Mouse (Mus musculus) cerebellum, postnatal 14 days (tissue): ENCODE measurements around the gene Cacna1a.

Experiments
- DNase-seq, 2 experiments: peaks; one replicate each; pipeline ENCODE4 v3.0.0; 2021; ENCODE audit warnings: mixed read lengths in 2 of 2

The Cacna1a gene

GRCm38 (mm10) chr8:84388275-84388674 is at the start of gene Cacna1a:
Cacna1a (plus strand) TSS chr8:84388440.
- no peak for DNase-seq

- peak; percentile 72 to 79 for DNase-seq
Observed at GRCm38 (mm10) chr8:84338493-84338892, 49.7 kb upstream of the Cacna1a start.

GRCm38 (mm10) chr8:84339320-84339719 is 48.9 kb upstream of the Cacna1a start:
- DNase-seq = peak; percentile 75 to 84

GRCm38 (mm10) chr8:84339867-84340266 is 48.4 kb upstream of the Cacna1a start:
- DNase-seq = peak; percentile 60 to 68

GRCm38 (mm10) chr8:84340671-84341070 is 47.6 kb upstream of the Cacna1a start:
- DNase-seq = peak; percentile 66 to 68

GRCm38 (mm10) chr8:84345493-84345892 is 42.7 kb upstream of the Cacna1a start:
- peak in 1 of 2 experiments; percentile 62 for DNase-seq

GRCm38 (mm10) chr8:84346421-84346820 is 41.8 kb upstream of the Cacna1a start:
- peak in 1 of 2 experiments; percentile 35 for DNase-seq

- no peak for DNase-seq
Observed at GRCm38 (mm10) chr8:84349526-84349925, 38.7 kb upstream of the Cacna1a start.

GRCm38 (mm10) chr8:84350960-84351359 is 37.3 kb upstream of the Cacna1a start:
- DNase-seq = no peak

GRCm38 (mm10) chr8:84356482-84356881 is 31.8 kb upstream of the Cacna1a start:
- no peak for DNase-seq

- peak; percentile 95 for DNase-seq
Observed at GRCm38 (mm10) chr8:84357631-84358371, 30.4 kb upstream of the Cacna1a start.

GRCm38 (mm10) chr8:84363428-84364134 is 24.7 kb upstream of the Cacna1a start:
- peak; percentile 94 to 95 for DNase-seq

GRCm38 (mm10) chr8:84365197-84365596 is 23.0 kb upstream of the Cacna1a start:
- DNase-seq = no peak

- no peak for DNase-seq
Observed at GRCm38 (mm10) chr8:84370972-84371371, 17.3 kb upstream of the Cacna1a start.

- no peak for DNase-seq
Observed at GRCm38 (mm10) chr8:84375038-84375437, 13.2 kb upstream of the Cacna1a start.

GRCm38 (mm10) chr8:84375803-84376202 is 12.4 kb upstream of the Cacna1a start:
- peak in 1 of 2 experiments; percentile 52 for DNase-seq

- no peak for DNase-seq
Observed at GRCm38 (mm10) chr8:84376564-84376963, 11.7 kb upstream of the Cacna1a start.

- DNase-seq = no peak
Observed at GRCm38 (mm10) chr8:84381676-84382075, 6.6 kb upstream of the Cacna1a start.

GRCm38 (mm10) chr8:84388773-84389172 is 533 bp downstream of the Cacna1a start:
- no peak for DNase-seq

- DNase-seq = no peak
Observed at GRCm38 (mm10) chr8:84389173-84389572, 933 bp downstream of the Cacna1a start.

- no peak for DNase-seq
Observed at GRCm38 (mm10) chr8:84391611-84392010, 3.4 kb downstream of the Cacna1a start.

GRCm38 (mm10) chr8:84395751-84396457 is 7.7 kb downstream of the Cacna1a start:
- DNase-seq = no peak
